14 mouse cellular contexts compared by ENCODE assay signal in genomic region chr6:112152535-112153364, GRCm38 (mm10).
DNase-seq lines count a peak whose midpoint lies in the region; ATAC-seq and TF ChIP-seq lines count a peak whose summit lies in the region.
"Had no signal": no experiment of that assay in that cellular context is flagged by ENCODE, and none has a peak within 500 bp of the region (broad histone marks: within the 10 kb centered on the region; RNA-seq: fewer than 3 reads in every experiment).

No protein-coding gene starts in this region.

- 37% methylated on average over 10 of the region's 10 CpGs for WGBS in lung, embryonic 14.5 days
- 35% methylated on average over 10 of the region's 10 CpGs for WGBS in lung, adult 2 months
- WGBS in embryonic facial prominence, embryonic 14.5 days = 55% methylated on average over 10 of the region's 10 CpGs
- 39% methylated on average over 10 of the region's 10 CpGs for WGBS in hindbrain, embryonic 15.5 days
- 70% methylated on average over 10 of the region's 10 CpGs for WGBS in midbrain, embryonic 15.5 days

- TF ChIP-seq CTCF in lung, embryonic 14.5 days (IDR thresholded peaks at IDR 0.05; ENCODE audit: low read depth) = no peak
- TF ChIP-seq CTCF in lung, adult 2 months (IDR thresholded peaks at IDR 0.05; ENCODE audit: insufficient read depth, low read length) = no peak

- peak; percentile 88 for ATAC-seq in lung, embryonic 14.5 days (ENCODE audit: insufficient read depth)
- peak; percentile 44; the same call in 1 of the 2 replicates for ATAC-seq in embryonic facial prominence, embryonic 14.5 days (ENCODE audit: low read depth)
- ATAC-seq in hindbrain, embryonic 15.5 days (ENCODE audit: low FRiP score, low read depth) = peak; percentile 69; the same call in 1 of the 2 replicates
- peak; percentile 48; the same call in 1 of the 2 replicates for ATAC-seq in midbrain, embryonic 15.5 days (replicated peaks)
- ATAC-seq: CD4-positive, CD25-positive, alpha-beta regulatory T cell, adult 4 months had no signal

- TF ChIP-seq POLR2A in lung, adult 2 months (IDR thresholded peaks at IDR 0.05; ENCODE audit: borderline replicate concordance, extremely low read depth, low read depth, low read length) = no peak

- no peaks in the 10 kb centered on the region for H3K9me3 ChIP-seq in lung, embryonic 14.5 days (ENCODE audit: low read depth, low read length)
- H3K9me3 ChIP-seq in embryonic facial prominence, embryonic 14.5 days (ENCODE audit: control insufficient read depth, low read length) = no peaks in the 10 kb centered on the region
- H3K9me3 ChIP-seq in hindbrain, embryonic 15.5 days = no peaks in the 10 kb centered on the region
- no peaks in the 10 kb centered on the region for H3K9me3 ChIP-seq in midbrain, embryonic 15.5 days

- DNase-seq in lung, embryonic 14.5 days = peak; percentile 67
- no peak for DNase-seq in lung, adult 2 months
- peak; percentile 47 for DNase-seq in embryonic facial prominence, embryonic 14.5 days (ENCODE audit: low spot score)
- no peak for DNase-seq in right cerebral cortex, adult 18-20 months
- DNase-seq in ovary, postnatal 10 days (ENCODE audit: low spot score) = no peak
- DNase-seq: cerebellum, adult 11-12 months; gastrocnemius, postnatal 10 days; kidney, adult 18-20 months; kidney, postnatal 25 days; thymus, postnatal 14 days had no signal

- H3K4me3 ChIP-seq in lung, embryonic 14.5 days (ENCODE audit: low read depth, low read length) = no peak overlapping the region
- no peak overlapping the region for H3K4me3 ChIP-seq in lung, adult 2 months (replicated peaks; ENCODE audit: extremely low read depth, low read depth, low read length)
- H3K4me3 ChIP-seq in embryonic facial prominence, embryonic 14.5 days (ENCODE audit: low read depth, low read length) = no peak overlapping the region
- H3K4me3 ChIP-seq in hindbrain, embryonic 15.5 days = no peak overlapping the region
- H3K4me3 ChIP-seq in midbrain, embryonic 15.5 days = no peak overlapping the region

- no peak overlapping the region for H3K9ac ChIP-seq in lung, embryonic 14.5 days
- H3K9ac ChIP-seq in embryonic facial prominence, embryonic 14.5 days (ENCODE audit: low read depth, low read length) = no peak overlapping the region
- no peak overlapping the region for H3K9ac ChIP-seq in hindbrain, embryonic 15.5 days
- H3K9ac ChIP-seq in midbrain, embryonic 15.5 days = no peak overlapping the region
- H3K9ac ChIP-seq: liver, embryonic 14.5 days had no signal

- H3K36me3 ChIP-seq in lung, embryonic 14.5 days (ENCODE audit: insufficient read depth) = no peaks in the 10 kb centered on the region
- H3K36me3 ChIP-seq in embryonic facial prominence, embryonic 14.5 days (ENCODE audit: control insufficient read depth, insufficient read depth, low read length) = no peaks in the 10 kb centered on the region
- H3K36me3 ChIP-seq in hindbrain, embryonic 15.5 days = no peaks in the 10 kb centered on the region
- H3K36me3 ChIP-seq in midbrain, embryonic 15.5 days (replicated peaks) = no peaks in the 10 kb centered on the region

- H3K4me1 ChIP-seq in lung, embryonic 14.5 days (ENCODE audit: insufficient read depth) = no peaks in the 10 kb centered on the region
- H3K4me1 ChIP-seq in lung, adult 2 months (ENCODE audit: control insufficient read depth, insufficient read depth, low read length) = no peaks in the 10 kb centered on the region
- H3K4me1 ChIP-seq in embryonic facial prominence, embryonic 14.5 days (ENCODE audit: control insufficient read depth, insufficient read depth, low read length) = peaks cover 4% of the 10 kb centered on the region; the same call in 1 of the 2 replicates
- 0 out of 2 replicates have a peak, but pooled peaks cover 5% of the 10 kb centered on the region for H3K4me1 ChIP-seq in hindbrain, embryonic 15.5 days (replicated peaks)
- no peaks in the 10 kb centered on the region for H3K4me1 ChIP-seq in midbrain, embryonic 15.5 days

- no peaks in the 10 kb centered on the region for H3K27me3 ChIP-seq in lung, embryonic 14.5 days (ENCODE audit: insufficient read depth, low read length)
- H3K27me3 ChIP-seq in embryonic facial prominence, embryonic 14.5 days (replicated peaks; ENCODE audit: control insufficient read depth, insufficient read depth, low read length) = no peaks in the 10 kb centered on the region
- H3K27me3 ChIP-seq in hindbrain, embryonic 15.5 days = no peaks in the 10 kb centered on the region
- H3K27me3 ChIP-seq in midbrain, embryonic 15.5 days (replicated peaks) = no peaks in the 10 kb centered on the region

- H3K4me2 ChIP-seq in lung, embryonic 14.5 days = no peak overlapping the region
- H3K4me2 ChIP-seq in embryonic facial prominence, embryonic 14.5 days (ENCODE audit: low read depth, low read length) = peak overlapping the region; percentile 15; the same call in 1 of the 2 replicates
- no peak overlapping the region for H3K4me2 ChIP-seq in hindbrain, embryonic 15.5 days
- no peak overlapping the region for H3K4me2 ChIP-seq in midbrain, embryonic 15.5 days

- no peak overlapping the region for H3K27ac ChIP-seq in lung, embryonic 14.5 days (ENCODE audit: low read depth)
- H3K27ac ChIP-seq in embryonic facial prominence, embryonic 14.5 days (replicated peaks; ENCODE audit: low read depth, low read length) = no peak overlapping the region
- H3K27ac ChIP-seq in hindbrain, embryonic 15.5 days (replicated peaks) = 0 out of 2 replicates have a peak overlapping the region, but pooled peaks have one; percentile 7
- H3K27ac ChIP-seq in midbrain, embryonic 15.5 days = no peak overlapping the region
- H3K27ac ChIP-seq: liver, embryonic 14.5 days had no signal

Comparison
In these comparisons a context has a peak if more than half of its experiments do, and no peak if none do; other contexts are left out.
1. DNase-seq: peak in lung, embryonic 14.5 days (single experiment) and embryonic facial prominence, embryonic 14.5 days (single experiment); none in lung, adult 2 months (single experiment), right cerebral cortex, adult 18-20 months (single experiment) and ovary, postnatal 10 days (single experiment).
2. Peak in every context shown above with its lines, with median percentiles within 50 percentile points of each other: ATAC-seq.